Mouse (Mus musculus) limb, embryonic 15.5 days (tissue): ENCODE results near the gene Gm9837. TPM values are rescaled to one million over a fixed set of nuclear protein-coding genes. Genes with fewer than 3 reads are reported as not detected.

Experiments used
- ATAC-seq: fragments of 200-750 bp; cut with Nextera tagmentation; 2 replicates; pipeline ENCODE4 v1.8.0; 2017; ENCODE audit warnings: low read depth, moderate TSS enrichment; ENCODE audit not compliant: insufficient number of reproducible peaks, low FRiP score, low TSS enrichment
- H3K27ac ChIP-seq: fragments of 300-500 bp; sonication (generic); 2 replicates; pipeline ENCODE4 v1.5.1; 2015; ENCODE audit warnings: moderate library complexity, mild to moderate bottlenecking, inconsistent platforms
- H3K27me3 ChIP-seq: fragments of 300-500 bp; sonication (generic); 2 replicates; pipeline ENCODE4 v1.6.1; 2015; ENCODE audit warnings: inconsistent platforms
- H3K36me3 ChIP-seq: fragments of 300-500 bp; sonication (generic); 2 replicates; pipeline ENCODE4 v1.6.1; 2015; ENCODE audit warnings: inconsistent platforms
- H3K4me1 ChIP-seq: fragments of 300-500 bp; sonication (generic); 2 replicates; pipeline ENCODE4 v1.6.1; 2015; ENCODE audit warnings: inconsistent platforms
- H3K4me2 ChIP-seq: fragments of 300-500 bp; sonication (generic); 2 replicates; pipeline ENCODE4 v1.6.1; 2015; ENCODE audit warnings: mild to moderate bottlenecking, inconsistent platforms
- H3K4me3 ChIP-seq: fragments of 300-500 bp; sonication (generic); 2 replicates; pipeline ENCODE4 v1.5.1; 2015; ENCODE audit warnings: mild to moderate bottlenecking, inconsistent platforms
- H3K9ac ChIP-seq: fragments of 300-500 bp; sonication (generic); 2 replicates; pipeline ENCODE4 v1.6.1; 2015; ENCODE audit warnings: inconsistent platforms
- H3K9me3 ChIP-seq: fragments of 300-500 bp; sonication (generic); 2 replicates; pipeline ENCODE4 v1.6.1; 2016; ENCODE audit warnings: inconsistent platforms
- WGBS: fragments of 180-500 bp; shearing (Covaris S2); methylation state at CpG from one replicate; pipeline ENCODE4 v1.1.7; 2015; 5-methylcytosine and 5-hydroxymethylcytosine counted together
- polyA plus RNA-seq: library from polyadenylated mRNA; unstranded; fragments of >200 nt; fragmentation: Nextera tagmentation; extraction: Ambion mirVana; gene quantifications from 2 replicates; pipeline ENCODE4 v1.2.1, GENCODE M21; 2015

Gm9837 gene
- polyA plus RNA-seq, 1 experiment from 2014 or later, result not detected

DNA sequence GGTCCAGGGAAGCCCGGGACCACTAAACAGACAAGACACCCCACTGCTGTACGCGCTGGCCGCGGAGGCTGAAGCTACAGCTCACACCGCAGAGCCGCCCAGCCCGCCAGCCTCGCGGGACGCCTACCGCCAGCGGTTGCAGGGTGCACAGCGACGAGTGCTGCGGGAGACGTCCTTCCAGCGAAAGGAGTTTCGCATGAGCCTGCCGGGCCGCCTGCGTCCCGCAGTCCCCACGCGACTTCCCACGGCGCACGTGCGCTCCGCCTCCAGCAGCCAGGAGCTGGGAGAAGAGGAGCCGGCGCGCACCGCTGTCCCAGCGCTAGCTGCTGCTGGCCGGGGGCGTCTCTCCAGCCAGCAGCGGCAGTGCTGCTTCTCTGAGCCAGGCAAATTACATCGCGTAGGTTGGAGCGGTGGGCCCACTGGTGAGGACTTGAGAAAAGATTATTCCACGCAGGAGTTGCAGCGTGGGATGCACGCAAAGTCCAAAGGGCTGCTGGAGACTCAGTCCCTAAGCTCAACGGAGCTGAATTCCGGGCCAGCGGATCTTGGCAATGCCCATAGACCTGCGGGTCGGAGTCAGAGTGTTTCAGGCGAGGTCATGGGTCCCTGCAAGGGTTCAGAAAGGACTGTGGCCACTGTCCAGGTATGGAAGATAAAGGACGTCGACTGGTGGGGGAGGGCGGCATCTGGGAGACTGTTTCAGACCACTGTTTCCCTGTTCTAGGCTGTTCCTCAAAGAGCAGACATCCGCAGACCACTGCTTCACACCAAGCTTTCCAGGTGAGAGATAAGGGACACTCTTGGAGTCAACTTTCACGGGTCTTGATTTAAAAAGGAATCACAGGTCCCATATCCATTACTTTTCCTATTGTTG lies 6.5 kb downstream of the Gm9837 start:
- peaks cover 58% of the 10 kb centered on the region for H3K27me3 ChIP-seq

DNA sequence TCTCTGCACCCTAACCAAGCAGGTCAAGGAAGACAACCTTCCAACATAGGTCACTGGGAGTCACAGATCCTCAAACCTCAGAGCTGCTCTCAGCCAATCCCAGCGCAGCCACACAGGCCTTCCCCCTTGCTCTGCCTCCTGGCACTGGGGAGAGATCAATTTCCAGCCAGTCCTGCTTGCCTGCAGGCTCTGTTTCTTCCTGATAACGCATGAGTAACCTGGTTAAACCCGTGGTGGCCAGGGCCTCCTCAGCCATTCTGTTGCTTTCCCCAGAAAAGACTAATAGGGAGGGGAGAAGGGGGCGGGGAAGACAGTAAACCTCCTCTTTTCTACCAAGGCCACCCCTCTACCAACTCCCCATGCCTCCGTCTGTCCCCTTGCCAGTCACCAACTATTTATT lies 8.6 kb downstream of the Gm9837 start:
- Histone ChIP-seq H3K27me3 (peaks cover 66% of the 10 kb centered on the region), H3K36me3 (no peaks in the 10 kb centered on the region), H3K4me3 (no peak overlapping the region), H3K4me2 (no peak overlapping the region), H3K27ac (no peak overlapping the region), H3K9me3 (no peaks in the 10 kb centered on the region), H3K9ac (no peak overlapping the region), H3K4me1 (peaks cover 28% of the 10 kb centered on the region)
- WGBS, result 28% methylated on average over 5 of the region's 5 CpGs
- ATAC-seq, result no peak

More for the DNA sequence above, 6.5 kb downstream of the Gm9837 start:
- Histone ChIP-seq H3K9me3 (no peaks in the 10 kb centered on the region), H3K4me2 (peak overlapping the region; percentile 85), H3K9ac (0 out of 2 replicates have a peak overlapping the region, but pooled peaks have one; percentile 2), H3K27ac (no peak overlapping the region), H3K4me3 (peak overlapping the region; percentile 39), H3K36me3 (no peaks in the 10 kb centered on the region), H3K4me1 (peaks cover 24% of the 10 kb centered on the region)
- ATAC-seq, result no peak
- 9% methylated on average over 55 of the region's 55 CpGs for WGBS

DNA sequence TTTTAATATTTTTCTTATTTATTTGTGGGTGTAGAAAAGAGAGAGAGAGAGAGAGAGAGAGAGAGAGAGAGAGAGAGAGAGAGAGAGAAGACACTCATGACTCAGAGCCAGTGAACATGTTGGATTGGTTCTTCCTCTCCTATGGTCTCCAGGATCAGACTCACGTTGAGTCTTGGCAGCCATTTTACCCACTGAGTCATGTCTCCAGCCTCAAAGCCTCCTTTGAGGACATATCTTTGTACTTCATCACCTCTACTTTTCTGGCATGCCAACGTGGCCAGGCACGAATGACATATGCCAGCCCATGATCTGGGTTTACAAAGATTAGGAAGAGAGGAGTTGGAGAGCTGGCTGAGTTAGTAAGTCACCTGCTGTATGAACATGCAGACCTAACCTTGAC lies 10.1 kb downstream of the Gm9837 start:
- Histone ChIP-seq H3K36me3 (no peaks in the 10 kb centered on the region), H3K9me3 (no peaks in the 10 kb centered on the region), H3K27ac (no peak overlapping the region), H3K4me3 (no peak overlapping the region), H3K4me2 (no peak overlapping the region), H3K27me3 (peaks cover 51% of the 10 kb centered on the region), H3K9ac (no peak overlapping the region), H3K4me1 (peaks cover 19% of the 10 kb centered on the region)
- 80% methylated on average over 3 of the region's 3 CpGs for WGBS
- ATAC-seq, result no peak

DNA sequence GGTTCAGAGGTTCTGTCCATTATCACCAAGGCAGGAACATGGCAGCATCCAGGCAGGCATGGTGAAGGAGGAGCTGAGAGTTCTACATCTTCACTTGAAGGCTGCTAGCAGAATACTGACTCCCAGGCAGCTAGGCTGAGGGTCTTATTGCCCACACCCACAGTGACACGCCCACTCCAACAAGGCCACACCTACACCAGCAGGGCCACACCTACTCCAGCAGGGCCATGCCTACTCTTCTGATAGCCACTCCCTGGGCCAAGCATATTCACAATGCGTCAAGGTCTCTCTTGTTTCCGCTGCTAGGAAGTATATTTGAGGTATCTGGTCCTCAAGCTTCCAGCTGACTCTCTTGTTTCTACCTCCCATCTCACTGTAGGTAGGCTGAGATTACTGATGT lies 11.3 kb downstream of the Gm9837 start:
- H3K4me3 ChIP-seq, result no peak overlapping the region
- ATAC-seq, result no peak

DNA sequence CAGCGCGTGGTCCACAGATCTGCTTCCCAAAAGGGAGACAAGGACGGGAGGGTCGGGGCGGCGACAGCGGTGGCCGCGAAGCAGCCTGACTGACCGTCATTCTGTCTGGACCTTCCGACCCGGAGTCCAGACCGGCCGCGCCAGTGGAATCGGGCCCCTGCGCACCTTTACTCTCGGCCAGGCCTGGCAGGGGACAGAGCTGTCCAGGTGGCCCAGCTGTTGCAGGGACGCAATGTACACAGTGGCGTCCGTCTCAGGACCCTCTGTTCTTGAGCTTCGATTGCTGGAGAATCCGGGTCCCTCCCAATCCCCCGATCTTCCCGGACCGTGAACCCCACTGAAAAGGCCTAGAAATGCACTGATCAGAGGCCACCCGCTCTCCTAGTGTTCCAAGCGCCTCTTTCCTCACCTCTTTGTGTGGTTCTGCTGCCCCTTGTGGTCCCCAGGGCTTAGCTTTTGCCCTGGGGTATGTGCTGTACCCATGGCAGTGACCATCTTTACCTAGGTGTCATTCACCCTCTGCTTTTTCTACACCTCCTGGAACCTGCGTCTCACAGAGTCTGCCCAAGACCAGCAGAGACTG lies 12.8 kb downstream of the Gm9837 start:
- Histone ChIP-seq H3K9ac (peak overlapping the region; percentile 42), H3K27me3 (peaks cover 23% of the 10 kb centered on the region), H3K4me2 (peak overlapping the region; percentile 85), H3K4me3 (peak overlapping the region; percentile 58), H3K4me1 (peaks cover 7% of the 10 kb centered on the region), H3K9me3 (no peaks in the 10 kb centered on the region), H3K36me3 (no peaks in the 10 kb centered on the region), H3K27ac (peak overlapping the region; percentile 47; the same call in 1 of the 2 replicates)
- ATAC-seq, result peak; percentile 31; the same call in 1 of the 2 replicates
- WGBS, result 8% methylated on average over 29 of the region's 29 CpGs

More for the DNA sequence above, 11.3 kb downstream of the Gm9837 start:
- Histone ChIP-seq H3K36me3 (no peaks in the 10 kb centered on the region), H3K9ac (no peak overlapping the region), H3K27ac (no peak overlapping the region), H3K4me2 (no peak overlapping the region), H3K4me1 (peaks cover 18% of the 10 kb centered on the region), H3K9me3 (no peaks in the 10 kb centered on the region), H3K27me3 (peaks cover 39% of the 10 kb centered on the region)
- WGBS, result 58% methylated on average over 3 of the region's 3 CpGs

DNA sequence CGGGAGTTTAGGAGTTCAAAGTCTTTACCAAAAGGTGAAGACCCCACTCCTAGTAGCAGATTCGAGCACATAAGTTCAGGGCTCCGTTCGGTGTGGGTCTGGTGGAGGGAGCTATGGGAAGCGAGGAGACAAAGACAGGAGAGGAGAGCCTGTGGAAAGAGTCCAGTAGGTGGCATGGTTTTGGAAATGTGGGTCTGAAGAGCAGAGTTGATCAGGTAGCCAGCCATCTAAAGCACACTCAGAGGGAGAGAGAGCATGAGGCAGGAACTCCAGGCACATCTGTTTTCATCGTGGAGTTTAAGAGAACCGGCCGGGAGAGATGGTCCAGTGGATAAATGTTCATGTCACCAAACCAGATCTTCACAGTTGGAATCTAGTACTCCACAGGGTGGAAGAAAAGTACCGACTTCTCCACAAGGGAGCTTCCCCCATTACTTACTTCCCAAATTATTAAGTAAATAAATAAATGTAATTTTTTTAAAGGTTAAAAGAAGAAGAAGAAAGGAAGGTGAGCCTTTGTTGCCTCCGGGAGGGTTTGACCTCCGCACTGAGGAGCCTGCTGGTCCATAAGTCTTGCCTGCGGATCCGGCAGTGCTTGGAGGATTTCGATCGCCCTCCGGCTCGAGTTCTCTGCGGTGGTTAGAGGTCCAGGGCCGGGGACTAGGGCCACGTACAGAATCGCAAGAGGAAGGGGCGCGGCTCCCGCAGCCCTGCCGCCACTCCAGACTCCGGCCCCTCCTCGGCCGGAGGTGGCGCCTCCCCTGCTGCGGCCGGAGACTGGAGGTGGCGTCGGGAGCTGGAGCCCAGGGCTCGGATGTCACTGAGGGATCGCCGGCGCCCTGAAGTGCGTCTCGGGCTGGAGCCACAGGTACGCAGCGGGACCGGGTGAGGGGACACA lies 13.6 kb downstream of the Gm9837 start, which contains the start of the genes Gm10447 and Shroom1:
Gene Gm10447 (minus strand): TSS at position 637 of the 898 bp plus-strand sequence.
Gene Shroom1 (plus strand): TSS at position 732 of the 898 bp plus-strand sequence.
- Histone ChIP-seq H3K27me3 (peaks cover 16% of the 10 kb centered on the region), H3K4me3 (peak within 1 kb of the TSS; percentile 58), H3K9me3 (no peaks in the 10 kb centered on the region), H3K4me1 (peaks cover 7% of the 10 kb centered on the region), H3K9ac (peak within 1 kb of the TSS; percentile 42), H3K36me3 (no peaks in the 10 kb centered on the region), H3K4me2 (peak within 1 kb of the TSS; percentile 85), H3K27ac (peak within 1 kb of the TSS; percentile 47)
- WGBS, result 2% methylated on average over 32 of the region's 42 CpGs
- ATAC-seq, result peak; percentile 76

DNA sequence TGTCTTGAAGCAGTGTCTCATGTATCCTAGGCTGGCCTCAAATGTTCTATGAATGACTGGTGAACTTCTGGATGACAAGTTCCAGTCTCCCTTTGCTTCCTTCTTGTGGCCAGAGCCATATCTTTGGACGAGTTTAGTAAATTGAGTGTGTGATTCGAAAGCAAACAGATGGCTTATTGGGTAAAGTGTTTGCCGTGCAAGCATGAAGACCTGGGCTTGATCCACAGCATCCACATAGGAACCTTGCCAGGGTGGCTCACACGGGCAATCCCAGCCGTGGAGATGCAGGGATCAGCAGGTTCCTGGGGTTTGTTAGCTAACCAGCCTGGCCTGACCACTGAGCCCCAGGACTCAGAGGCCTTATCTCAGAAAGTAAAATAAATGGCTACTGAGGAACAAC lies 17.2 kb downstream of the Gm9837 start:
- Histone ChIP-seq H3K9ac (no peak overlapping the region), H3K4me2 (no peak overlapping the region), H3K27me3 (peaks cover 8% of the 10 kb centered on the region; the same call in 1 of the 2 replicates), H3K36me3 (no peaks in the 10 kb centered on the region), H3K4me3 (no peak overlapping the region), H3K4me1 (peaks cover 7% of the 10 kb centered on the region), H3K27ac (no peak overlapping the region), H3K9me3 (no peaks in the 10 kb centered on the region)
- 86% methylated on average over 5 of the region's 5 CpGs for WGBS
- ATAC-seq, result no peak

DNA sequence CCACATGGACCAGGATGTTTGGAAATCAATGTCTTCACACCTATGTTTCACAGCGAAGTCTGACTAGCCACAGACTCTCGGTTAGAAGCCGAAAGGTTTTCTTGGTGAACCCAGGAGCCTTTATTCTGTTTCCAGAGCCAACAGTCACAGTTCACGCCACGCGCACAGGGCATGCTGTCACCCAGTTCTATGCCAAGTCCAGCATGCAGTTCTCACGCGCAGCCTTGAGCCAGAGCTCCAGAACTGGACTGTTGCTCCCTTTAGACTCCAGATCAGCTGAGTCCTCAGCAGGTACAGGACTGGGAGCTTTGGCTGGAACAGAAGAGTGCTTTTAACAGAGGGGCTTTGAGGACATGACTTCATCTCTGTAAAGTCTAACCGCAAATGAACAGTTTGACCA lies 17.9 kb downstream of the Gm9837 start:
- Histone ChIP-seq H3K27me3 (0 out of 2 replicates have a peak, but pooled peaks cover 1% of the 10 kb centered on the region), H3K4me3 (no peak overlapping the region), H3K9ac (no peak overlapping the region), H3K36me3 (no peaks in the 10 kb centered on the region), H3K27ac (no peak overlapping the region), H3K4me2 (no peak overlapping the region), H3K9me3 (no peaks in the 10 kb centered on the region), H3K4me1 (peaks cover 5% of the 10 kb centered on the region)
- ATAC-seq, result no peak
- 96% methylated on average over 9 of the region's 9 CpGs for WGBS

DNA sequence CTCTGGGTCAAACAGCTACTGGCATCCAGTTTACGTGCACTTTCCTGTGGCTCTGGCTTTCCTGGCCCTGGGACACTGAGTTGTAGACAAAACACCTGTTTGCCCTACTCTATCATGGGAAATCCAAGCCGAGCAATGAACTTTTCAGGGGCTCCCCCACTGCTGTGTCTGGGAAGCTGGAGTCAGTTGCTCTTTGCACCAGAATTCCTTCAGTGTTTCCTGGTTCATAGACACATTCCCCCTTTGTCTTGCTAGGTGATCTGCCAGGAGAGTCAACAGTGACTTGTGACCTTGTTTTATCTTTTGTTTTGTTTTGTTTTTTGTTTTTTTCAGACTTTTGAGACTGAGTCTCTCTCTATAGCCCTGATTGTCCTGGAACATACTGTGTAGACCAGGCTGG lies 18.9 kb downstream of the Gm9837 start:
- Histone ChIP-seq H3K4me1 (no peaks in the 10 kb centered on the region), H3K27ac (no peak overlapping the region), H3K36me3 (no peaks in the 10 kb centered on the region), H3K27me3 (no peaks in the 10 kb centered on the region), H3K4me2 (no peak overlapping the region), H3K9ac (no peak overlapping the region), H3K4me3 (no peak overlapping the region), H3K9me3 (no peaks in the 10 kb centered on the region)
- 47% methylated on average over 2 of the region's 2 CpGs for WGBS
- no peak for ATAC-seq

DNA sequence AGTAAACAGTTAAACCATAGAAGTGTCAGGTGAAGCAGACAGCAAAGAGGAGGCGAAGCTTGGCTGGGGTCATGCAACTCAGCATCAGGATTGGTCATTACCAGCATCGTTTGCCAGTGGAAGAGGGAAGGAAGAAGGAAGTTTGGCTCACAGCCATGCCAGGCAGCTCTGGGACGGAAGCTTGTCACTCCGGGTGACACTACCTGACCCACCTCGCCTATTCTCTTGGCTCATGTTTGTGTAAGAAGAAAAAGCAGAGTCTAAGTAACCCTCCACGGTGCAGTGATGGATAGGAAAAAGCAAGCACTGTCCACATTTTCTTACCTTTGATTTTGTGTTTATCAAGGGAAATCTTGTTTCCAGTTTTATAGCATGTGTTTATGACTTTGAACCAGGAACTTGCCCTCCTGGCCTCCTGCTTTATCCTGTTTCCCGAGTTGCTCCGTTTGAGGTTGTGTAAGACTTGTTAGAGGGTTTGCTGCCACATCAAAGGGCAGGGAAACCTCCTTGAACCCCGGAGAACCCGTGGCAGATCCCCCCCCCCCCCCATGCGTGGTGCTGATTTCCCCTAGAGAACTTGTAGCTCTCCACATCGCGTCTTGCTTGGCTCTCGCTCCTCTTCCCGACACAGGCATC lies 20.1 kb downstream of the Gm9837 start:
- 28% methylated on average over 15 of the region's 15 CpGs for WGBS
- no peak for ATAC-seq
- no peak overlapping the region for H3K4me2 ChIP-seq
- no peak overlapping the region for H3K9ac ChIP-seq
- no peaks in the 10 kb centered on the region for H3K4me1 ChIP-seq
- H3K27me3 ChIP-seq, result no peaks in the 10 kb centered on the region
- no peaks in the 10 kb centered on the region for H3K9me3 ChIP-seq
- H3K27ac ChIP-seq, result no peak overlapping the region
- H3K36me3 ChIP-seq, result no peaks in the 10 kb centered on the region
- no peak overlapping the region for H3K4me3 ChIP-seq

DNA sequence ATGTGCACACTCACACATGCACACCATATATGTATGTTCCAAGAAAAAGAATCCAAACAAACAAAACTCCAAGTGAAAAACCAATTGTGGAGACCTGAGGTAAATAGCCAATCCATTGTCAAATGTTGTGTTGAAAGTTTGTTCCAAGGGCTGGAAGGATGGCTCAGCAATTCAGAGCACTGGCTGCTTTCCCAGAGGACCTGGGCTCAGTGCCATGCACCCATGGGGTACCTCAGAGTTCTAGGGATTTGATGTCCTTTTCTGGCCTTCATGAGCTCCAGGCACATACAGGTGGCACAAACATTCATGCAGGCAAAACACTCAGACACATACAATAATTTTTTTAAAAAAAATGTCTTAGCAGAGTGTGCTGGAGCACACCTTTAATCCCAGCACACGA lies 21.8 kb downstream of the Gm9837 start:
- WGBS, result 81% methylated on average over 1 of the region's 1 CpGs
- no peak for ATAC-seq
- no peaks in the 10 kb centered on the region for H3K27me3 ChIP-seq
- no peaks in the 10 kb centered on the region for H3K9me3 ChIP-seq
- no peak overlapping the region for H3K27ac ChIP-seq
- no peak overlapping the region for H3K4me3 ChIP-seq
- no peak overlapping the region for H3K4me2 ChIP-seq
- no peaks in the 10 kb centered on the region for H3K4me1 ChIP-seq
- no peak overlapping the region for H3K9ac ChIP-seq
- no peaks in the 10 kb centered on the region for H3K36me3 ChIP-seq
